Mouse (Mus musculus): Measurements from ENCODE around the gene Olfr96.
"Not testable (repeated sequence)": the region's sequence is repeated elsewhere in the genome, so short reads cannot be mapped to it uniquely, and the experiment has no call there.

Gene Olfr96

GRCm38 (mm10) chr17:37219846-37220245 is at the start of gene Olfr96:
Olfr96 (plus strand) TSS chr17:37220146.
- DNase-seq = no peak

- no peak for DNase-seq
Measured at GRCm38 (mm10) chr17:37185474-37185873, 34.5 kb upstream of the Olfr96 start.

- DNase-seq = peak; percentile 26
Measured at GRCm38 (mm10) chr17:37190711-37191110, 29.2 kb upstream of the Olfr96 start.

GRCm38 (mm10) chr17:37193032-37193431 is 26.9 kb upstream of the Olfr96 start:
- DNase-seq = no peak

GRCm38 (mm10) chr17:37193656-37194055 is 26.3 kb upstream of the Olfr96 start, which contains the start of gene Ubd:
Ubd (plus strand) TSS chr17:37193892.
- DNase-seq = no peak

- no peak for DNase-seq
Measured at GRCm38 (mm10) chr17:37194782-37195181, 25.2 kb upstream of the Olfr96 start.

- peak; percentile 77 for DNase-seq
Measured at GRCm38 (mm10) chr17:37196845-37197724, 22.9 kb upstream of the Olfr96 start.

GRCm38 (mm10) chr17:37200894-37201293 is 19.1 kb upstream of the Olfr96 start, which contains the start of gene Olfr94:
Olfr94 (minus strand) TSS chr17:37200994.
- no peak for DNase-seq

GRCm38 (mm10) chr17:37203206-37203916 is 16.6 kb upstream of the Olfr96 start:
- peak; percentile 86 for DNase-seq

GRCm38 (mm10) chr17:37203917-37204236 is 16.1 kb upstream of the Olfr96 start:
- DNase-seq = no peak

GRCm38 (mm10) chr17:37210884-37211768 is 8.8 kb upstream of the Olfr96 start:
- peak; percentile 25 for DNase-seq

- DNase-seq = no peak
Measured at GRCm38 (mm10) chr17:37213018-37213417, 6.9 kb upstream of the Olfr96 start, which contains the start of gene Olfr95. Olfr95 (minus strand) TSS chr17:37213118.

GRCm38 (mm10) chr17:37218486-37218885 is 1.5 kb upstream of the Olfr96 start:
- no peak for DNase-seq

GRCm38 (mm10) chr17:37221879-37222278 is 1.9 kb downstream of the Olfr96 start:
- peak; percentile 7 for DNase-seq

- not testable (repeated sequence) for DNase-seq
Measured at GRCm38 (mm10) chr17:37237230-37237629, 17.3 kb downstream of the Olfr96 start, which contains the start of gene Olfr97. Olfr97 (minus strand) TSS chr17:37237330.

- DNase-seq = no peak
Measured at GRCm38 (mm10) chr17:37242198-37242597, 22.3 kb downstream of the Olfr96 start.

GRCm38 (mm10) chr17:37246715-37247114 is 26.8 kb downstream of the Olfr96 start:
- DNase-seq = peak; percentile 12

GRCm38 (mm10) chr17:37249460-37249859 is 29.5 kb downstream of the Olfr96 start:
- no peak for DNase-seq

GRCm38 (mm10) chr17:37250544-37250943 is 30.6 kb downstream of the Olfr96 start:
- peak; percentile 16 for DNase-seq

- DNase-seq = no peak
Measured at GRCm38 (mm10) chr17:37263626-37264025, 43.7 kb downstream of the Olfr96 start, which contains the start of gene Olfr98. Olfr98 (minus strand) TSS chr17:37263749.

GRCm38 (mm10) chr17:37270058-37270701 is 50.2 kb downstream of the Olfr96 start, which contains the start of gene H2-M3:
H2-M3 (plus strand) TSS chr17:37270220.
- DNase-seq = peak; percentile 85

GRCm38 (mm10) chr17:37270702-37271092 is 50.8 kb downstream of the Olfr96 start:
- DNase-seq = peak; percentile 3
